Mouse (Mus musculus): ENCODE data around the gene Tmem253. TPM values are rescaled to one million over a fixed set of nuclear protein-coding genes. Genes with fewer than 3 reads are reported as not detected.

The Tmem253 gene
- polyA plus RNA-seq, 1 experiment, result 1.9 TPM

GRCm38 (mm10) chr14:52061798-52062197 is 46.3 kb downstream of the Tmem253 start:
- TF ChIP-seq POLR2A (IDR thresholded peaks at IDR 0.05; ENCODE audit: borderline replicate concordance, extremely low read depth, insufficient read depth, insufficient read length, poor library complexity, severe bottlenecking) (no peak), CTCF (IDR thresholded peaks at IDR 0.05; ENCODE audit: borderline replicate concordance, extremely low read depth, insufficient read depth, insufficient read length) (no peak)
- no peak for DNase-seq (ENCODE audit: low read depth)

GRCm38 (mm10) chr14:52066135-52066534 is 50.7 kb downstream of the Tmem253 start:
- no peak for DNase-seq (ENCODE audit: low read depth)
- TF ChIP-seq POLR2A (IDR thresholded peaks at IDR 0.05; ENCODE audit: borderline replicate concordance, extremely low read depth, insufficient read depth, insufficient read length, poor library complexity, severe bottlenecking) (no peak), CTCF (IDR thresholded peaks at IDR 0.05; ENCODE audit: borderline replicate concordance, extremely low read depth, insufficient read depth, insufficient read length) (no peak)

Other genes with a start within 250 kb of the Tmem253 start
- not detected in 2 replicates for gene Ang4, start 242.1 kb upstream of the Tmem253 start, polyA plus RNA-seq (2012; rRNA removed)
- gene AY358078, start 215.6 kb upstream of the Tmem253 start, polyA plus RNA-seq (2012; rRNA removed), result not detected in 2 replicates
- 0.14 TPM in 1 of 2 replicates, not detected in the other for gene Ear6, start 162.0 kb upstream of the Tmem253 start, polyA plus RNA-seq (2012; rRNA removed)
- gene Mettl17, start 130.8 kb upstream of the Tmem253 start, polyA plus RNA-seq (2012; rRNA removed), result 64.9 and 76.0 TPM in 2 replicates
- 12.1 and 15.3 TPM in 2 replicates for gene Slc39a2, start 122.8 kb upstream of the Tmem253 start, polyA plus RNA-seq (2012; rRNA removed)
- gene Ndrg2, start 101.5 kb upstream of the Tmem253 start, polyA plus RNA-seq (2012; rRNA removed), result 80.5 and 115 TPM in 2 replicates
- gene Tppp2, start 97.2 kb upstream of the Tmem253 start, polyA plus RNA-seq (2012; rRNA removed), result not detected in 2 replicates
- not detected in 2 replicates for gene Rnase13, start 92.9 kb upstream of the Tmem253 start, polyA plus RNA-seq (2012; rRNA removed)
- 100 and 106 TPM in 2 replicates for gene Arhgef40, start 30.9 kb upstream of the Tmem253 start, polyA plus RNA-seq (2012; rRNA removed)
- gene Zfp219, start 5.1 kb downstream of the Tmem253 start, polyA plus RNA-seq (2012; rRNA removed), result 177 and 242 TPM in 2 replicates
- gene Olfr221, start 26.8 kb downstream of the Tmem253 start, polyA plus RNA-seq (2012; rRNA removed), result not detected in 2 replicates
- gene Hnrnpc, start 88.4 kb downstream of the Tmem253 start, polyA plus RNA-seq (2012; rRNA removed), result 405 and 455 TPM in 2 replicates
- 2.0 and 2.3 TPM in 2 replicates for gene Rpgrip1, start 95.0 kb downstream of the Tmem253 start, polyA plus RNA-seq (2012; rRNA removed)
- gene Supt16, start 181.8 kb downstream of the Tmem253 start, polyA plus RNA-seq (2012; rRNA removed), result 28.9 and 44.9 TPM in 2 replicates
- 54.4 and 75.4 TPM in 2 replicates for gene Chd8, start 242.1 kb downstream of the Tmem253 start, polyA plus RNA-seq (2012; rRNA removed)

Data from brain, embryonic 14.5 days (tissue).